Mouse (Mus musculus) intestine, embryonic 16.5 days (tissue): ENCODE results near the gene Olfr1269. TPM values are rescaled to one million over a fixed set of nuclear protein-coding genes. Genes with fewer than 3 reads are reported as not detected.

Source experiments
- ATAC-seq: fragments of 200-750 bp; cut with Nextera tagmentation; 2 replicates; pipeline ENCODE4 v1.8.0; 2017; ENCODE audit warnings: moderate TSS enrichment, moderate library complexity
- H3K27ac ChIP-seq: fragments of 300-500 bp; sonication (generic); 2 replicates; pipeline ENCODE4 v1.5.1; 2014; ENCODE audit warnings: mild to moderate bottlenecking, low read length
- H3K27me3 ChIP-seq: fragments of 300-500 bp; sonication (generic); replicated peaks from 2 replicates; pipeline ENCODE4 v1.6.1; 2014; ENCODE audit warnings: low read length, control low read depth, mixed read lengths; ENCODE audit not compliant: control insufficient read depth, insufficient read depth
- H3K36me3 ChIP-seq: fragments of 300-500 bp; sonication (generic); 2 replicates; pipeline ENCODE4 v1.6.1; 2014; ENCODE audit warnings: low read length, control low read depth; ENCODE audit not compliant: control insufficient read depth, insufficient read depth
- H3K4me1 ChIP-seq: fragments of 300-500 bp; sonication (generic); 2 replicates; pipeline ENCODE4 v1.6.1; 2014; ENCODE audit warnings: low read length, control low read depth, mixed read lengths; ENCODE audit not compliant: control insufficient read depth, insufficient read depth
- H3K4me2 ChIP-seq: fragments of 300-500 bp; sonication (generic); 2 replicates; pipeline ENCODE4 v1.6.1; 2014; ENCODE audit warnings: low read depth, low read length, control low read depth
- H3K4me3 ChIP-seq: fragments of 300-500 bp; sonication (generic); 2 replicates; pipeline ENCODE4 v1.5.1; 2014; ENCODE audit warnings: mild to moderate bottlenecking, low read length
- H3K9ac ChIP-seq: fragments of 300-500 bp; sonication (generic); 2 replicates; pipeline ENCODE4 v1.6.1; 2014; ENCODE audit warnings: low read depth, low read length
- H3K9me3 ChIP-seq: fragments of 300-500 bp; sonication (generic); 2 replicates; pipeline ENCODE4 v1.6.1; 2016; ENCODE audit warnings: low read length, control low read depth; ENCODE audit not compliant: control insufficient read depth
- WGBS: fragments of 180-500 bp; shearing (Covaris S2); extraction: QIAGEN DNeasy Blood & Tissue Kit; methylation state at CpG from one replicate; pipeline ENCODE4 v1.1.7; 2014; 5-methylcytosine and 5-hydroxymethylcytosine counted together
- polyA plus RNA-seq: library from polyadenylated mRNA; unstranded; fragments of >200 nt; fragmentation: Nextera tagmentation; extraction: Ambion mirVana; gene quantifications from 2 replicates; pipeline ENCODE4 v1.2.1, GENCODE M21; 2015

The Olfr1269 gene
- polyA plus RNA-seq, result not detected in 2 replicates

GRCm38 (mm10) chr2:90121312-90121711, at the start of gene Olfr1269:
TSS of gene Olfr1269 (minus strand) at chr2:90121412.
- Histone ChIP-seq H3K27ac (no peak within 1 kb of the TSS), H3K36me3 (no peaks in the 10 kb centered on the region), H3K27me3 (no peaks in the 10 kb centered on the region), H3K9ac (no peak within 1 kb of the TSS), H3K9me3 (no peaks in the 10 kb centered on the region), H3K4me1 (no peaks in the 10 kb centered on the region), H3K4me2 (no peak within 1 kb of the TSS), H3K4me3 (no peak within 1 kb of the TSS)
- ATAC-seq, result no peak
- WGBS, result 95% methylated on average over 1 of the region's 1 CpGs

- no peak for ATAC-seq
- H3K9me3 ChIP-seq, result no peaks in the 10 kb centered on the region
- no peak overlapping the region for H3K27ac ChIP-seq
- no peak overlapping the region for H3K4me3 ChIP-seq
- no peaks in the 10 kb centered on the region for H3K27me3 ChIP-seq
- WGBS, result 88% methylated on average over 9 of the region's 9 CpGs
- no peaks in the 10 kb centered on the region for H3K4me1 ChIP-seq
- H3K36me3 ChIP-seq, result no peaks in the 10 kb centered on the region
- H3K9ac ChIP-seq, result no peak overlapping the region
- no peak overlapping the region for H3K4me2 ChIP-seq
Measured at GRCm38 (mm10) chr2:90153916-90154315, 32.7 kb upstream of the Olfr1269 start.

DNA sequence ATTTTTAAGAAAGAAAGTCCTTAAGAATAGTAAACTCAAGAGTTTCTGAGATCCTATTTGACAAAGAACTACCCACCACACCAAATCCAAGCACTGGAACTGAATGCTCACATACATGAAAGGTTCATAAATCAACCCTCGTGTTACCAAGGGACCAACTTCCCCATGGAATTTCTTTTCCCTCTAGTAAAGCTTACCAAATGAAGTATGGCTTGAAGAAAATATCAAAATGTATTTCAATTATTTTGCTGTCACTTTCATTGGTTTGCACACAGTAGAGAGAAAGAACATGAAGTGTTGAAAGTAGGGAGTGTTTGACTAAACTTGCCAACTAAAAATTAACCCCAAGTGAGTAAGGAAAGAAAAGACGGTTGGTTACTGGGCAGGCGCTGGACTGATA, 31.8 kb upstream of the Olfr1269 start, which contains the start of gene Olfr1270:
Gene Olfr1270, minus strand, starts transcription at position 101 of the 400 bp plus-strand sequence.
- Histone ChIP-seq H3K4me1 (no peaks in the 10 kb centered on the region), H3K27ac (no peak within 1 kb of the TSS), H3K27me3 (no peaks in the 10 kb centered on the region), H3K9me3 (no peaks in the 10 kb centered on the region), H3K4me2 (no peak within 1 kb of the TSS), H3K36me3 (no peaks in the 10 kb centered on the region), H3K4me3 (no peak within 1 kb of the TSS), H3K9ac (no peak within 1 kb of the TSS)
- WGBS, result 78% methylated on average over 3 of the region's 3 CpGs
- ATAC-seq, result no peak

GRCm38 (mm10) chr2:90142196-90142595, 21.0 kb upstream of the Olfr1269 start, which contains the start of gene Olfr32:
TSS of gene Olfr32 (minus strand) at chr2:90142296.
- ATAC-seq, result no peak

GRCm38 (mm10) chr2:90070065-90070464, 51.1 kb downstream of the Olfr1269 start:
- H3K9me3 ChIP-seq, result no peaks in the 10 kb centered on the region
- no peak overlapping the region for H3K27ac ChIP-seq
- H3K4me2 ChIP-seq, result no peak overlapping the region
- no peak overlapping the region for H3K9ac ChIP-seq
- no peaks in the 10 kb centered on the region for H3K36me3 ChIP-seq
- H3K4me3 ChIP-seq, result no peak overlapping the region
- no peak for ATAC-seq
- WGBS, result 69% methylated on average over 2 of the region's 2 CpGs
- H3K27me3 ChIP-seq, result no peaks in the 10 kb centered on the region
- H3K4me1 ChIP-seq, result no peaks in the 10 kb centered on the region

More at GRCm38 (mm10) chr2:90142196-90142595, 21.0 kb upstream of the Olfr1269 start, which contains the start of gene Olfr32:
- Histone ChIP-seq H3K9ac (no peak within 1 kb of the TSS), H3K9me3 (no peaks in the 10 kb centered on the region), H3K27ac (no peak within 1 kb of the TSS), H3K4me2 (no peak within 1 kb of the TSS), H3K4me3 (no peak within 1 kb of the TSS), H3K27me3 (no peaks in the 10 kb centered on the region), H3K4me1 (no peaks in the 10 kb centered on the region), H3K36me3 (no peaks in the 10 kb centered on the region)

Other genes with a start within 250 kb of the Olfr1269 start
- gene Olfr1257, start 243.0 kb downstream of the Olfr1269 start, polyA plus RNA-seq, result not detected in 2 replicates
- not detected in 2 replicates for gene Olfr1258, start 194.1 kb downstream of the Olfr1269 start, polyA plus RNA-seq
- not detected in 2 replicates for gene Olfr1259, start 172.7 kb downstream of the Olfr1269 start, polyA plus RNA-seq
- gene Olfr1260, start 147.1 kb downstream of the Olfr1269 start, polyA plus RNA-seq, result not detected in 2 replicates
- gene Olfr1261, start 130.2 kb downstream of the Olfr1269 start, polyA plus RNA-seq, result not detected in 2 replicates
- not detected in 2 replicates for gene Olfr1262, start 121.3 kb downstream of the Olfr1269 start, polyA plus RNA-seq
- not detected in 2 replicates for gene Olfr1263, start 109.3 kb downstream of the Olfr1269 start, polyA plus RNA-seq
- gene Olfr1264, start 95.8 kb downstream of the Olfr1269 start, polyA plus RNA-seq, result not detected in 2 replicates
- gene Olfr1265, start 86.1 kb downstream of the Olfr1269 start, polyA plus RNA-seq, result not detected in 2 replicates
- not detected in 2 replicates for gene Olfr140, start 57.8 kb downstream of the Olfr1269 start, polyA plus RNA-seq
- not detected in 2 replicates for gene Olfr32, start 20.9 kb upstream of the Olfr1269 start, polyA plus RNA-seq
- not detected in 2 replicates for gene Olfr1270, start 31.7 kb upstream of the Olfr1269 start, polyA plus RNA-seq
- not detected in 2 replicates for gene Olfr1506, start 103.1 kb upstream of the Olfr1269 start, polyA plus RNA-seq
- gene Olfr142, start 136.2 kb upstream of the Olfr1269 start, polyA plus RNA-seq, result not detected in 2 replicates
- not detected in 2 replicates for gene Olfr1271, start 149.6 kb upstream of the Olfr1269 start, polyA plus RNA-seq
- not detected in 2 replicates for gene Olfr1272, start 171.4 kb upstream of the Olfr1269 start, polyA plus RNA-seq
- 0.05 TPM in 1 of 2 replicates, not detected in the other for gene Gm13769, start 200.8 kb upstream of the Olfr1269 start, polyA plus RNA-seq